Mouse (Mus musculus) forebrain, embryonic 12.5 days (tissue): ENCODE data around the gene Tmem256. TPM values are rescaled to one million over a fixed set of nuclear protein-coding genes. Genes with fewer than 3 reads are reported as not detected.
A peak's percentile ranks its signal among the peaks of the same experiment; 100 is the strongest.

ENCODE experiments used
- ATAC-seq: fragments of 200-750 bp; cut with Nextera tagmentation; 2 replicates; pipeline ENCODE4 v1.8.0; 2017; ENCODE audit warnings: moderate TSS enrichment; ENCODE audit not compliant: low FRiP score
- H3K27ac ChIP-seq: fragments of 300-500 bp; sonication (generic); 2 replicates; pipeline ENCODE4 v1.5.1; 2016; ENCODE audit warnings: mild to moderate bottlenecking
- H3K27me3 ChIP-seq: fragments of 300-500 bp; sonication (generic); 2 replicates; pipeline ENCODE4 v1.6.1; 2016; ENCODE audit warnings: mild to moderate bottlenecking
- H3K36me3 ChIP-seq: fragments of 300-500 bp; sonication (generic); replicated peaks from 2 replicates; pipeline ENCODE4 v1.6.1; 2016; ENCODE audit warnings: mild to moderate bottlenecking
- H3K4me1 ChIP-seq: fragments of 300-500 bp; sonication (generic); 2 replicates; pipeline ENCODE4 v1.6.1; 2016
- H3K4me2 ChIP-seq: fragments of 300-500 bp; sonication (generic); 2 replicates; pipeline ENCODE4 v1.6.1; 2016; ENCODE audit warnings: mild to moderate bottlenecking, moderate library complexity
- H3K4me3 ChIP-seq: fragments of 300-500 bp; sonication (generic); replicated peaks from 2 replicates; pipeline ENCODE4 v1.5.1; 2016; ENCODE audit warnings: mild to moderate bottlenecking
- H3K9ac ChIP-seq: fragments of 300-500 bp; sonication (generic); 2 replicates; pipeline ENCODE4 v1.6.1; 2016; ENCODE audit warnings: mild to moderate bottlenecking
- H3K9me3 ChIP-seq: fragments of 300-500 bp; sonication (generic); 2 replicates; pipeline ENCODE4 v1.6.1; 2016
- WGBS: fragments of 180-500 bp; shearing (Covaris S2); methylation state at CpG from one replicate; pipeline ENCODE4 v1.1.7; 2016; 5-methylcytosine and 5-hydroxymethylcytosine counted together
- polyA plus RNA-seq: library from polyadenylated mRNA; unstranded; fragments of >200 nt; fragmentation: Nextera tagmentation; extraction: Ambion mirVana; gene quantifications from 2 replicates; pipeline ENCODE4 v1.2.1, GENCODE M21; 2016

Tmem256 gene
- polyA plus RNA-seq, 1 experiment from 2014 or later, result 294 TPM

GRCm38 (mm10) chr11:69822080-69822479 lies 16.2 kb upstream of the Tmem256 start, which contains the start of gene Spem1:
Spem1 (minus strand) TSS chr11:69822180.
- H3K27ac ChIP-seq, result no peak within 1 kb of the TSS

GRCm38 (mm10) chr11:69823456-69823855 lies 14.9 kb upstream of the Tmem256 start:
- ATAC-seq, result no peak
- Histone ChIP-seq H3K9ac (no peak overlapping the region), H3K27me3 (no peaks in the 10 kb centered on the region), H3K36me3 (peaks cover 45% of the 10 kb centered on the region), H3K27ac (no peak overlapping the region), H3K9me3 (no peaks in the 10 kb centered on the region), H3K4me2 (no peak overlapping the region), H3K4me1 (no peaks in the 10 kb centered on the region; the same call in 1 of the 2 replicates), H3K4me3 (no peak overlapping the region)
- WGBS, result 87% methylated on average over 2 of the region's 2 CpGs

More at GRCm38 (mm10) chr11:69822080-69822479, 16.2 kb upstream of the Tmem256 start, which contains the start of gene Spem1:
- Histone ChIP-seq H3K9ac (no peak within 1 kb of the TSS), H3K9me3 (0 out of 2 replicates have a peak, but pooled peaks cover 3% of the 10 kb centered on the region), H3K4me2 (no peak within 1 kb of the TSS), H3K27me3 (no peaks in the 10 kb centered on the region), H3K4me3 (no peak within 1 kb of the TSS), H3K36me3 (peaks cover 31% of the 10 kb centered on the region), H3K4me1 (no peaks in the 10 kb centered on the region)
- no peak for ATAC-seq
- 88% methylated on average over 3 of the region's 3 CpGs for WGBS

- Histone ChIP-seq H3K9ac (no peak overlapping the region), H3K9me3 (no peaks in the 10 kb centered on the region), H3K27me3 (peaks cover 3% of the 10 kb centered on the region), H3K4me3 (no peak overlapping the region), H3K4me1 (peaks cover 13% of the 10 kb centered on the region), H3K4me2 (no peak overlapping the region), H3K27ac (no peak overlapping the region), H3K36me3 (peaks cover 82% of the 10 kb centered on the region)
- WGBS, result 60% methylated on average over 5 of the region's 5 CpGs
- ATAC-seq, result no peak
These were observed 9.5 kb upstream of the Tmem256 start for GRCm38 (mm10) chr11:69828832-69829231.

GRCm38 (mm10) chr11:69833554-69833953 lies 4.8 kb upstream of the Tmem256 start:
- Histone ChIP-seq H3K9ac (peak overlapping the region; percentile 94), H3K4me2 (peak overlapping the region; percentile 80), H3K9me3 (no peaks in the 10 kb centered on the region), H3K4me1 (peaks cover 47% of the 10 kb centered on the region), H3K27me3 (peaks cover 7% of the 10 kb centered on the region), H3K4me3 (peak overlapping the region; percentile 87), H3K36me3 (peaks cover 37% of the 10 kb centered on the region), H3K27ac (0 out of 2 replicates have a peak overlapping the region, but pooled peaks have one; percentile 96)
- ATAC-seq, result no peak
- WGBS, result 59% methylated on average over 8 of the region's 8 CpGs

GRCm38 (mm10) chr11:69834001-69834549 lies 4.2 kb upstream of the Tmem256 start:
- Histone ChIP-seq H3K9me3 (no peaks in the 10 kb centered on the region), H3K9ac (peak overlapping the region; percentile 94), H3K36me3 (peaks cover 32% of the 10 kb centered on the region), H3K4me3 (peak overlapping the region; percentile 87), H3K4me2 (peak overlapping the region; percentile 80), H3K4me1 (peaks cover 48% of the 10 kb centered on the region), H3K27ac (peak overlapping the region; percentile 96), H3K27me3 (peaks cover 7% of the 10 kb centered on the region)
- WGBS, result 7% methylated on average over 40 of the region's 48 CpGs
- ATAC-seq, result no peak

GRCm38 (mm10) chr11:69835326-69835965 lies 2.9 kb upstream of the Tmem256 start:
- Histone ChIP-seq H3K4me3 (peak overlapping the region; percentile 87), H3K36me3 (peaks cover 27% of the 10 kb centered on the region)

GRCm38 (mm10) chr11:69835966-69836335 lies 2.4 kb upstream of the Tmem256 start:
- WGBS, result 5% methylated on average over 4 of the region's 4 CpGs
- peak overlapping the region; percentile 96 for H3K27ac ChIP-seq
- peaks cover 46% of the 10 kb centered on the region for H3K4me1 ChIP-seq
- H3K27me3 ChIP-seq, result peaks cover 7% of the 10 kb centered on the region
- peak overlapping the region; percentile 94 for H3K9ac ChIP-seq
- H3K9me3 ChIP-seq, result no peaks in the 10 kb centered on the region
- H3K36me3 ChIP-seq, result peaks cover 27% of the 10 kb centered on the region
- ATAC-seq, result no peak
- H3K4me3 ChIP-seq, result peak overlapping the region; percentile 87
- H3K4me2 ChIP-seq, result peak overlapping the region; percentile 80

More at GRCm38 (mm10) chr11:69835326-69835965, 2.9 kb upstream of the Tmem256 start:
- Histone ChIP-seq H3K9ac (peak overlapping the region; percentile 94), H3K27ac (peak overlapping the region; percentile 96), H3K27me3 (peaks cover 7% of the 10 kb centered on the region), H3K4me2 (peak overlapping the region; percentile 80), H3K4me1 (peaks cover 46% of the 10 kb centered on the region), H3K9me3 (no peaks in the 10 kb centered on the region)
- ATAC-seq, result no peak
- 1% methylated on average over 9 of the region's 9 CpGs for WGBS

- 1% methylated on average over 42 of the region's 52 CpGs for WGBS
- H3K4me1 ChIP-seq, result peaks cover 46% of the 10 kb centered on the region
- peaks cover 7% of the 10 kb centered on the region for H3K27me3 ChIP-seq
These were observed 1.4 kb upstream of the Tmem256 start for GRCm38 (mm10) chr11:69836703-69837576.

GRCm38 (mm10) chr11:69837604-69837951 lies 736 bp upstream of the Tmem256 start, which contains the start of gene Nlgn2:
Nlgn2 (minus strand) TSS chr11:69837784.
- Histone ChIP-seq H3K9ac (peak within 1 kb of the TSS; percentile 94), H3K4me3 (peak within 1 kb of the TSS; percentile 87), H3K4me2 (peak within 1 kb of the TSS; percentile 80), H3K36me3 (peaks cover 13% of the 10 kb centered on the region), H3K4me1 (peaks cover 46% of the 10 kb centered on the region), H3K9me3 (no peaks in the 10 kb centered on the region), H3K27me3 (peaks cover 7% of the 10 kb centered on the region), H3K27ac (peak within 1 kb of the TSS; percentile 96)
- WGBS, result under 1% methylated on average over 30 of the region's 32 CpGs
- peak; percentile 66; the same call in 1 of the 2 replicates for ATAC-seq

More at GRCm38 (mm10) chr11:69836703-69837576, 1.4 kb upstream of the Tmem256 start:
- peaks cover 19% of the 10 kb centered on the region for H3K36me3 ChIP-seq
- no peaks in the 10 kb centered on the region for H3K9me3 ChIP-seq
- peak overlapping the region; percentile 87 for H3K4me3 ChIP-seq
- peak overlapping the region; percentile 80 for H3K4me2 ChIP-seq
- peak overlapping the region; percentile 96 for H3K27ac ChIP-seq
- peak overlapping the region; percentile 94 for H3K9ac ChIP-seq
- ATAC-seq, result peak; percentile 8

GRCm38 (mm10) chr11:69838714-69839104 lies 395 bp downstream of the Tmem256 start:
- no peak for ATAC-seq
- Histone ChIP-seq H3K36me3 (peaks cover 2% of the 10 kb centered on the region; the same call in 1 of the 2 replicates), H3K27me3 (peaks cover 4% of the 10 kb centered on the region), H3K9ac (peak overlapping the region; percentile 67), H3K4me1 (peaks cover 43% of the 10 kb centered on the region), H3K4me2 (peak overlapping the region; percentile 80), H3K9me3 (no peaks in the 10 kb centered on the region), H3K4me3 (peak overlapping the region; percentile 87), H3K27ac (peak overlapping the region; percentile 77)
- under 1% methylated on average over 7 of the region's 7 CpGs for WGBS

- Histone ChIP-seq H3K4me1 (peaks cover 32% of the 10 kb centered on the region), H3K9me3 (no peaks in the 10 kb centered on the region), H3K27ac (peak within 1 kb of the TSS; percentile 96), H3K4me2 (peak within 1 kb of the TSS; percentile 61), H3K9ac (peak within 1 kb of the TSS; percentile 82), H3K36me3 (peaks cover 33% of the 10 kb centered on the region), H3K27me3 (no peaks in the 10 kb centered on the region), H3K4me3 (peak within 1 kb of the TSS; percentile 67)
- peak; percentile 91 for ATAC-seq
- under 1% methylated on average over 38 of the region's 38 CpGs for WGBS
These were observed 7.9 kb downstream of the Tmem256 start, which contains the start of gene Plscr3 for GRCm38 (mm10) chr11:69846198-69846680. Plscr3 (plus strand) TSS chr11:69846376.
